In genomic region chr17:26918343-26918742, GRCm38 (mm10) we compare ENCODE assay signal across 9 mouse cellular contexts. TPM values are rescaled to one million over a fixed set of nuclear protein-coding genes. Genes with fewer than 3 reads are reported as not detected.
DNase-seq lines count a peak whose midpoint lies in the region; ATAC-seq and TF ChIP-seq lines count a peak whose summit lies in the region.
"Had no signal": no experiment of that assay in that cellular context is flagged by ENCODE, and none has a peak within 500 bp of the region (broad histone marks: within the 10 kb centered on the region; RNA-seq: fewer than 3 reads in every experiment).

No protein-coding gene starts in this region.

- H3K27ac ChIP-seq in kidney, postnatal 0 days: no peak overlapping the region
- H3K27ac ChIP-seq in kidney, adult 2 months (ENCODE audit: insufficient read depth, low read depth, low read length): no peak overlapping the region
- no peak overlapping the region for H3K27ac ChIP-seq in embryonic facial prominence, embryonic 10.5 days (replicated peaks)
- H3K27ac ChIP-seq in hindbrain, embryonic 13.5 days: no peak overlapping the region
- H3K27ac ChIP-seq in macrophage: no peak overlapping the region

- no peak for TF ChIP-seq POLR2A in kidney, adult 2 months (IDR thresholded peaks at IDR 0.05; ENCODE audit: low read depth, low read length)

- ATAC-seq in kidney, postnatal 0 days (replicated peaks; ENCODE audit: low FRiP score, low read depth): no peak
- no peak for ATAC-seq in hindbrain, embryonic 13.5 days (ENCODE audit: low FRiP score)
- ATAC-seq in erythroid progenitor cell, adult 5-6 weeks (replicated peaks; ENCODE audit: low FRiP score, poor library complexity, severe bottlenecking): no peak

- H3K79me2 ChIP-seq in macrophage (ENCODE audit: inconsistent target): peaks cover 34% of the 10 kb centered on the region

- H3K9ac ChIP-seq in kidney, postnatal 0 days (ENCODE audit: low read depth, low read length): no peak overlapping the region
- H3K9ac ChIP-seq in hindbrain, embryonic 13.5 days: no peak overlapping the region

- no peaks in the 10 kb centered on the region for H3K36me3 ChIP-seq in kidney, postnatal 0 days (ENCODE audit: insufficient read depth, low read length)
- no peaks in the 10 kb centered on the region for H3K36me3 ChIP-seq in kidney, adult 2 months (ENCODE audit: control insufficient read depth, insufficient read depth, low read length)
- H3K36me3 ChIP-seq in embryonic facial prominence, embryonic 10.5 days (replicated peaks): peaks cover 37% of the 10 kb centered on the region
- H3K36me3 ChIP-seq in hindbrain, embryonic 13.5 days: peaks cover 7% of the 10 kb centered on the region
- no peaks in the 10 kb centered on the region for H3K36me3 ChIP-seq in macrophage (ENCODE audit: inconsistent target)

- no peaks in the 10 kb centered on the region for H3K27me3 ChIP-seq in kidney, postnatal 0 days (ENCODE audit: insufficient read depth, low read length)
- H3K27me3 ChIP-seq in kidney, adult 2 months (replicated peaks; ENCODE audit: control insufficient read depth, insufficient read depth, low read length): no peaks in the 10 kb centered on the region
- no peaks in the 10 kb centered on the region for H3K27me3 ChIP-seq in embryonic facial prominence, embryonic 10.5 days (replicated peaks; ENCODE audit: low read depth, poor library complexity, severe bottlenecking)
- H3K27me3 ChIP-seq in hindbrain, embryonic 13.5 days: peaks cover 5% of the 10 kb centered on the region; the same call in 1 of the 2 replicates

- peak overlapping the region; percentile 66 for H3K4me2 ChIP-seq in kidney, postnatal 0 days (ENCODE audit: low read length)
- peak overlapping the region; percentile 78 for H3K4me2 ChIP-seq in hindbrain, embryonic 13.5 days

- TF ChIP-seq CTCF in kidney, postnatal 0 days (IDR thresholded peaks at IDR 0.05; ENCODE audit: low read depth): no peak
- TF ChIP-seq CTCF in kidney, adult 2 months (conservative IDR thresholded peaks at IDR 0.05; ENCODE audit: insufficient read depth, insufficient read length, low read depth, low read length): no peak

- H3K9me3 ChIP-seq in kidney, postnatal 0 days (replicated peaks; ENCODE audit: low read length): no peaks in the 10 kb centered on the region
- H3K9me3 ChIP-seq in embryonic facial prominence, embryonic 10.5 days: no peaks in the 10 kb centered on the region
- no peaks in the 10 kb centered on the region for H3K9me3 ChIP-seq in hindbrain, embryonic 13.5 days

- no peak for DNase-seq in kidney, postnatal 0 days (ENCODE audit: low spot score)
- DNase-seq in kidney, adult 2 months: no peak
- no peak for DNase-seq in embryonic facial prominence, embryonic 10.5 days (ENCODE audit: low spot score)
- no peak for DNase-seq in spleen, postnatal 36 days (ENCODE audit: low spot score in 2 of 2)
- DNase-seq in layer of hippocampus, postnatal 14 days (ENCODE audit: low spot score in 2 of 2): no peak
- DNase-seq: cerebellum, adult 11 months had no signal

- 78% methylated on average over 2 of the region's 2 CpGs for WGBS in kidney, postnatal 0 days
- WGBS in kidney, adult 2 months: 73% methylated on average over 2 of the region's 2 CpGs
- 72% methylated on average over 2 of the region's 2 CpGs for WGBS in embryonic facial prominence, embryonic 10.5 days
- WGBS in hindbrain, embryonic 13.5 days: 65% methylated on average over 2 of the region's 2 CpGs
- 100% methylated on average over 1 of the region's 2 CpGs for WGBS in macrophage (ENCODE audit: missing documents)

- no peak overlapping the region for H3K4me3 ChIP-seq in kidney, postnatal 0 days (replicated peaks; ENCODE audit: low read depth, low read length)
- H3K4me3 ChIP-seq in kidney, adult 2 months (ENCODE audit: insufficient read depth, low read depth, low read length): no peak overlapping the region
- H3K4me3 ChIP-seq in embryonic facial prominence, embryonic 10.5 days: peak overlapping the region; percentile 87
- H3K4me3 ChIP-seq in hindbrain, embryonic 13.5 days: peak overlapping the region; percentile 9; the same call in 1 of the 2 replicates
- H3K4me3 ChIP-seq in macrophage (ENCODE audit: inconsistent target): peak overlapping the region; percentile 61

- H3K4me1 ChIP-seq in kidney, postnatal 0 days (replicated peaks; ENCODE audit: insufficient read depth, low read length): no peaks in the 10 kb centered on the region
- H3K4me1 ChIP-seq in kidney, adult 2 months (ENCODE audit: control insufficient read depth, insufficient read depth, low read length): peaks cover 10% of the 10 kb centered on the region
- H3K4me1 ChIP-seq in embryonic facial prominence, embryonic 10.5 days: peaks cover 12% of the 10 kb centered on the region
- peaks cover 13% of the 10 kb centered on the region for H3K4me1 ChIP-seq in hindbrain, embryonic 13.5 days (replicated peaks)

RNA-seq across cellular contexts. Expression of gene Kifc5b, which starts 1.5 kb away (rescaled TPM):
- polyA plus RNA-seq in kidney, postnatal 0 days (2015; fragmentation: Nextera tagmentation; extraction: Ambion mirVana): 1.3 and 1.8 TPM in 2 replicates
- polyA plus RNA-seq in kidney, adult 2 months (2012; rRNA removed): 1.3 and 1.5 TPM in 2 replicates
- polyA plus RNA-seq in embryonic facial prominence, embryonic 10.5 days (2016; fragmentation: Nextera tagmentation; extraction: Ambion mirVana): 11.6 and 12.1 TPM in 2 replicates
- 3.6 and 4.5 TPM in 2 replicates for polyA plus RNA-seq in hindbrain, embryonic 13.5 days (2015; fragmentation: Nextera tagmentation; extraction: Ambion mirVana)
- 10 to 100 TPM in 5 of 26 experiments, 1 to 10 TPM in 19, under 1 TPM in 2; 0.55 to 24.8 (median 4.0) TPM for total RNA-seq in macrophage (2018; cell fraction: chromatin; rRNA removed)
- total RNA-seq in macrophage (2018; cell fraction: cytosol; rRNA removed): 1 to 10 TPM in 10 of 26 experiments, under 1 TPM in 16; 0.10 to 1.6 (median 0.82) TPM
- 10 to 100 TPM in 1 of 26 experiments, 1 to 10 TPM in 18, under 1 TPM in 7; 0.63 to 12.7 (median 2.0) TPM for total RNA-seq in macrophage (2018; cell fraction: nucleus; rRNA removed)
- 0.69 to 1.8 TPM (median 0.74 TPM) in 3 replicates for polyA plus RNA-seq in macrophage (2018)
- 1 to 10 TPM; 2.7 to 3.1 TPM for total RNA-seq in layer of hippocampus, postnatal 14 days (2021)
- total RNA-seq in erythroid progenitor cell, adult 5-6 weeks (2015; ENCODE audit: low replicate concordance): 34.8 and 41.4 TPM in 2 replicates
- 197 and 257 TPM in 2 replicates for total RNA-seq in erythroid progenitor cell, adult 5-6 weeks (2017; ENCODE audit: low replicate concordance)

RNA-seq across cellular contexts. Expression of gene Phf1, which starts 14.5 kb away (rescaled TPM):
- 8.8 and 9.8 TPM in 2 replicates for polyA plus RNA-seq in kidney, postnatal 0 days (2015; fragmentation: Nextera tagmentation; extraction: Ambion mirVana)
- polyA plus RNA-seq in kidney, adult 2 months (2012; rRNA removed): 41.2 and 52.0 TPM in 2 replicates
- polyA plus RNA-seq in embryonic facial prominence, embryonic 10.5 days (2016; fragmentation: Nextera tagmentation; extraction: Ambion mirVana): 3.8 and 4.7 TPM in 2 replicates
- 17.9 and 19.2 TPM in 2 replicates for polyA plus RNA-seq in hindbrain, embryonic 13.5 days (2015; fragmentation: Nextera tagmentation; extraction: Ambion mirVana)
- total RNA-seq in macrophage (2018; cell fraction: chromatin; rRNA removed): 10 to 100 TPM; 24.9 to 99.8 (median 44.7) TPM
- total RNA-seq in macrophage (2018; cell fraction: cytosol; rRNA removed): 10 to 100 TPM in 10 of 26 experiments, 1 to 10 TPM in 16; 6.5 to 12.8 (median 9.1) TPM
- total RNA-seq in macrophage (2018; cell fraction: nucleus; rRNA removed): 10 to 100 TPM; 13.6 to 53.0 (median 27.4) TPM
- 5.3 to 13.1 TPM (median 7.6 TPM) in 3 replicates for polyA plus RNA-seq in macrophage (2018)
- total RNA-seq in layer of hippocampus, postnatal 14 days (2021): 10 to 100 TPM; 18.6 to 21.0 TPM
- 23.1 and 29.6 TPM in 2 replicates for total RNA-seq in erythroid progenitor cell, adult 5-6 weeks (2015; ENCODE audit: low replicate concordance)
- 19.4 and 34.5 TPM in 2 replicates for total RNA-seq in erythroid progenitor cell, adult 5-6 weeks (2017; ENCODE audit: low replicate concordance)

RNA-seq across cellular contexts. Expression of gene Cuta, which starts 21.0 kb away (rescaled TPM):
- 226 and 227 TPM in 2 replicates for polyA plus RNA-seq in kidney, postnatal 0 days (2015; fragmentation: Nextera tagmentation; extraction: Ambion mirVana)
- polyA plus RNA-seq in kidney, adult 2 months (2012; rRNA removed): 145 and 183 TPM in 2 replicates
- polyA plus RNA-seq in embryonic facial prominence, embryonic 10.5 days (2016; fragmentation: Nextera tagmentation; extraction: Ambion mirVana): 176 and 182 TPM in 2 replicates
- 133 and 148 TPM in 2 replicates for polyA plus RNA-seq in hindbrain, embryonic 13.5 days (2015; fragmentation: Nextera tagmentation; extraction: Ambion mirVana)
- 10 to 100 TPM in 16 of 26 experiments, 1 to 10 TPM in 10; 4.2 to 40.7 (median 14.2) TPM for total RNA-seq in macrophage (2018; cell fraction: chromatin; rRNA removed)
- 100 to 1,000 TPM in 9 of 26 experiments, 10 to 100 TPM in 17; 80.8 to 134 (median 92.3) TPM for total RNA-seq in macrophage (2018; cell fraction: cytosol; rRNA removed)
- 10 to 100 TPM; 14.2 to 93.0 (median 41.5) TPM for total RNA-seq in macrophage (2018; cell fraction: nucleus; rRNA removed)
- 40.7 to 118 TPM (median 91.4 TPM) in 3 replicates for polyA plus RNA-seq in macrophage (2018)
- total RNA-seq in layer of hippocampus, postnatal 14 days (2021): 100 to 1,000 TPM; 109 to 115 TPM
- 54.9 and 88.3 TPM in 2 replicates for total RNA-seq in erythroid progenitor cell, adult 5-6 weeks (2015; ENCODE audit: low replicate concordance)
- 8.2 and 9.3 TPM in 2 replicates for total RNA-seq in erythroid progenitor cell, adult 5-6 weeks (2017; ENCODE audit: low replicate concordance)

RNA-seq across cellular contexts. Expression of gene Syngap1, which starts 22.7 kb away (rescaled TPM):
- polyA plus RNA-seq in kidney, postnatal 0 days (2015; fragmentation: Nextera tagmentation; extraction: Ambion mirVana): 0.78 and 0.99 TPM in 2 replicates
- polyA plus RNA-seq in kidney, adult 2 months (2012; rRNA removed): 14.8 and 16.8 TPM in 2 replicates
- polyA plus RNA-seq in embryonic facial prominence, embryonic 10.5 days (2016; fragmentation: Nextera tagmentation; extraction: Ambion mirVana): 1.4 and 1.6 TPM in 2 replicates
- polyA plus RNA-seq in hindbrain, embryonic 13.5 days (2015; fragmentation: Nextera tagmentation; extraction: Ambion mirVana): 4.6 and 5.9 TPM in 2 replicates
- total RNA-seq in macrophage (2018; cell fraction: chromatin; rRNA removed): 1 to 10 TPM; 1.8 to 8.5 (median 5.6) TPM
- total RNA-seq in macrophage (2018; cell fraction: cytosol; rRNA removed): 1 to 10 TPM in 5 of 26 experiments, under 1 TPM in 21; 0.39 to 1.7 (median 0.73) TPM
- 1 to 10 TPM in 25 of 26 experiments, under 1 TPM in 1; 0.58 to 6.1 (median 3.0) TPM for total RNA-seq in macrophage (2018; cell fraction: nucleus; rRNA removed)
- polyA plus RNA-seq in macrophage (2018): 0.32 to 1.8 TPM (median 0.85 TPM) in 3 replicates
- total RNA-seq in layer of hippocampus, postnatal 14 days (2021): 100 to 1,000 TPM; 512 to 532 TPM
- 3.8 and 4.3 TPM in 2 replicates for total RNA-seq in erythroid progenitor cell, adult 5-6 weeks (2015; ENCODE audit: low replicate concordance)
- total RNA-seq in erythroid progenitor cell, adult 5-6 weeks (2017; ENCODE audit: low replicate concordance): 11.7 and 14.4 TPM in 2 replicates

RNA-seq across cellular contexts. Expression of gene Zbtb9, which starts 54.6 kb away (rescaled TPM):
- polyA plus RNA-seq in kidney, postnatal 0 days (2015; fragmentation: Nextera tagmentation; extraction: Ambion mirVana): 11.1 and 12.1 TPM in 2 replicates
- polyA plus RNA-seq in kidney, adult 2 months (2012; rRNA removed): 6.5 and 10.0 TPM in 2 replicates
- 20.1 and 20.6 TPM in 2 replicates for polyA plus RNA-seq in embryonic facial prominence, embryonic 10.5 days (2016; fragmentation: Nextera tagmentation; extraction: Ambion mirVana)
- polyA plus RNA-seq in hindbrain, embryonic 13.5 days (2015; fragmentation: Nextera tagmentation; extraction: Ambion mirVana): 17.8 and 18.0 TPM in 2 replicates
- 10 to 100 TPM in 12 of 26 experiments, 1 to 10 TPM in 14; 1.9 to 23.0 (median 8.2) TPM for total RNA-seq in macrophage (2018; cell fraction: chromatin; rRNA removed)
- 10 to 100 TPM in 15 of 26 experiments, 1 to 10 TPM in 11; 5.7 to 13.3 (median 10.6) TPM for total RNA-seq in macrophage (2018; cell fraction: cytosol; rRNA removed)
- total RNA-seq in macrophage (2018; cell fraction: nucleus; rRNA removed): 10 to 100 TPM in 11 of 26 experiments, 1 to 10 TPM in 15; 3.9 to 27.3 (median 8.4) TPM
- 9.0 to 9.9 TPM (median 9.3 TPM) in 3 replicates for polyA plus RNA-seq in macrophage (2018)
- total RNA-seq in layer of hippocampus, postnatal 14 days (2021): 10 to 100 TPM; 11.7 to 14.1 TPM
- 1.4 TPM in 1 of 2 replicates, not detected in the other for total RNA-seq in erythroid progenitor cell, adult 5-6 weeks (2015; ENCODE audit: low replicate concordance)
- 7.1 and 8.1 TPM in 2 replicates for total RNA-seq in erythroid progenitor cell, adult 5-6 weeks (2017; ENCODE audit: low replicate concordance)

Comparison
In these comparisons a context has a peak if more than half of its experiments do, and no peak if none do; other contexts are left out.
1. H3K4me3 ChIP-seq: peak in embryonic facial prominence, embryonic 10.5 days (single experiment), hindbrain, embryonic 13.5 days (single experiment) and macrophage (single experiment); none in kidney, postnatal 0 days (single experiment) and kidney, adult 2 months (single experiment).